Mouse (Mus musculus) neural tube, embryonic 11.5 days (tissue): Measurements from ENCODE around the gene Pdx1. TPM values are rescaled to one million over a fixed set of nuclear protein-coding genes. Genes with fewer than 3 reads are reported as not detected.

Experiments
- ATAC-seq: fragments of 200-750 bp; cut with Nextera tagmentation; 2 replicates; pipeline ENCODE4 v1.8.0; 2017; ENCODE audit warnings: moderate number of reproducible peaks, mild to moderate bottlenecking, moderate TSS enrichment, moderate library complexity; ENCODE audit not compliant: insufficient read depth, low FRiP score, low TSS enrichment
- DNase-seq: peaks from one replicate; pipeline ENCODE4 v3.0.0-alpha.2; 2015; ENCODE audit warnings: low spot score
- H3K27ac ChIP-seq: fragments of 300-500 bp; sonication (generic); 2 replicates; pipeline ENCODE4 v1.5.1; 2014; ENCODE audit warnings: low read depth, mild to moderate bottlenecking, low read length
- H3K27me3 ChIP-seq: fragments of 300-500 bp; sonication (generic); 2 replicates; pipeline ENCODE4 v1.6.1; 2014; ENCODE audit warnings: mild to moderate bottlenecking, low read length, mixed read lengths; ENCODE audit not compliant: control insufficient read depth, insufficient read depth
- H3K36me3 ChIP-seq: fragments of 300-500 bp; sonication (generic); 2 replicates; pipeline ENCODE4 v1.6.1; 2014; ENCODE audit warnings: mild to moderate bottlenecking, low read length, moderate library complexity, mixed read lengths; ENCODE audit not compliant: control insufficient read depth, insufficient read depth
- H3K4me1 ChIP-seq: fragments of 300-500 bp; sonication (generic); 2 replicates; pipeline ENCODE4 v1.6.1; 2014; ENCODE audit warnings: low read length, mixed read lengths; ENCODE audit not compliant: control insufficient read depth, insufficient read depth
- H3K4me2 ChIP-seq: fragments of 300-500 bp; sonication (generic); 2 replicates; pipeline ENCODE4 v1.6.1; 2014; ENCODE audit warnings: low read depth, mild to moderate bottlenecking, moderate library complexity
- H3K4me3 ChIP-seq: fragments of 300-500 bp; sonication (generic); 2 replicates; pipeline ENCODE4 v1.5.1; 2014; ENCODE audit warnings: low read depth, low read length
- H3K9ac ChIP-seq: fragments of 300-500 bp; sonication (generic); 2 replicates; pipeline ENCODE4 v1.6.1; 2014; ENCODE audit warnings: mild to moderate bottlenecking, low read length
- H3K9me3 ChIP-seq: fragments of 300-500 bp; sonication (generic); 2 replicates; pipeline ENCODE4 v1.6.1; 2016; ENCODE audit warnings: low read length; ENCODE audit not compliant: control insufficient read depth
- whole genome bisulfite sequencing: fragments of 180-500 bp; shearing (Covaris S2); extraction: QIAGEN DNeasy Blood & Tissue Kit; methylation state at CpG from one replicate; pipeline ENCODE4 v1.1.7; 2014; 5-methylcytosine and 5-hydroxymethylcytosine counted together
- polyA plus RNA-seq: library from polyadenylated mRNA; unstranded; fragments of >200 nt; fragmentation: Nextera tagmentation; extraction: Ambion mirVana; gene quantifications from 2 replicates; pipeline ENCODE4 v1.2.1, GENCODE M21; 2014

Gene Pdx1
- not detected in 2 replicates for polyA plus RNA-seq

DNA sequence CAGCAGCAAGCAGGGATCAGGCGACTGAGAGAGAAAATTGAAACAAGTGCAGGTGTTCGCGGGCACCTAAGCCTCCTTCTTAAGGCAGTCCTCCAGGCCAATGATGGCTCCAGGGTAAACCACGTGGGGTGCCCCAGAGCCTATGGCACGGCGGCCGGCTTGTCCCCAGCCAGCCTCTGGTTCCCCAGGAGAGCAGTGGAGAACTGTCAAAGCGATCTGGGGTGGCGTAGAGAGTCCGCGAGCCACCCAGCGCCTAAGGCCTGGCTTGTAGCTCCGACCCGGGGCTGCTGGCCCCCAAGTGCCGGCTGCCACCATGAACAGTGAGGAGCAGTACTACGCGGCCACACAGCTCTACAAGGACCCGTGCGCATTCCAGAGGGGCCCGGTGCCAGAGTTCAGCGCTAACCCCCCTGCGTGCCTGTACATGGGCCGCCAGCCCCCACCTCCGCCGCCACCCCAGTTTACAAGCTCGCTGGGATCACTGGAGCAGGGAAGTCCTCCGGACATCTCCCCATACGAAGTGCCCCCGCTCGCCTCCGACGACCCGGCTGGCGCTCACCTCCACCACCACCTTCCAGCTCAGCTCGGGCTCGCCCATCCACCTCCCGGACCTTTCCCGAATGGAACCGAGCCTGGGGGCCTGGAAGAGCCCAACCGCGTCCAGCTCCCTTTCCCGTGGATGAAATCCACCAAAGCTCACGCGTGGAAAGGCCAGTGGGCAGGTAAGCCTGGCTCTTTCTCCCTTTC is at the start of gene Pdx1:
Pdx1 (plus strand) TSS at position 34 of the 747 bp plus-strand sequence.
- no peaks in the 10 kb centered on the region for H3K36me3 ChIP-seq
- 0% methylated on average over 43 of the region's 44 CpGs for WGBS
- H3K4me3 ChIP-seq: no peak within 1 kb of the TSS
- no peak within 1 kb of the TSS for H3K27ac ChIP-seq
- H3K9ac ChIP-seq: no peak within 1 kb of the TSS
- ATAC-seq: peak; percentile 50; the same call in 1 of the 2 replicates
- no peak within 1 kb of the TSS for H3K4me2 ChIP-seq
- no peaks in the 10 kb centered on the region for H3K9me3 ChIP-seq
- DNase-seq: peak; percentile 64
- H3K4me1 ChIP-seq: no peaks in the 10 kb centered on the region
- peaks cover 96% of the 10 kb centered on the region for H3K27me3 ChIP-seq

DNA sequence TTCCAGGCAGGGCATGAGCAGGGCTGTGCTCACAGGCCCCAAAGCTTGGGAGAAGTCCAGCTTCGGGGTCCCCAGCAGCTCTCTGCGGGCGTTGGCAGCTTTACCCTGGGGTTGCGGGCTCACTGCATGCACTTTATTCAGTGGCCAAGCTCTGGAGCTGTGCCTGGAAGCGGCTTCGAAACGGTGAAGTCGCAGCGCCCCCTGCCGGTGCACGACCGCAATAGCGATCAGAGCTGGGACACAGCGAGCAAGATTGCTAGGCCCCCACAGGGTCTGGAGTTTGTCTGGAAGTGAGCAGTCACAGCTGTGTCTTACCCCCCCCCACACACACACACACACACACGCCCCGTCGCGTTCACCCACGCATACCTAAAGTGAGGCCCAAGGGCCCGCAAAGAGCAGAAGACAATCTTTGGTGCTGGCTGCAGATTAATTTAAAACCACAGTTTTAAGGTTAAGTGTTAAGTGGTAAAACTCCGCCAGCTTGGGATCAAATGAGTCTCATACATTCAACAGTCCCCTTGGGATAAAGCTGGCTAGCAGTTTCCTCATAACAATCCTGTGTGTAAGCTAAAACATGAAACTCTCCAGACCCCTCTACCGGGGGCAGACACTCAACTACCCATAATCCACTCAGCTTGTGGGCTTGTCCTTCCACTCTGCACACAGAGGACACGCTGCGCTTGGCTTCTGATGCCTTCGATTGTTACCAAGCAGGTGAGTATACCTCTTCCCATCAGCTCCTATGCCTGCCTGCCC is 42.2 kb upstream of the Pdx1 start:
- H3K27me3 ChIP-seq: peaks cover 33% of the 10 kb centered on the region

DNA sequence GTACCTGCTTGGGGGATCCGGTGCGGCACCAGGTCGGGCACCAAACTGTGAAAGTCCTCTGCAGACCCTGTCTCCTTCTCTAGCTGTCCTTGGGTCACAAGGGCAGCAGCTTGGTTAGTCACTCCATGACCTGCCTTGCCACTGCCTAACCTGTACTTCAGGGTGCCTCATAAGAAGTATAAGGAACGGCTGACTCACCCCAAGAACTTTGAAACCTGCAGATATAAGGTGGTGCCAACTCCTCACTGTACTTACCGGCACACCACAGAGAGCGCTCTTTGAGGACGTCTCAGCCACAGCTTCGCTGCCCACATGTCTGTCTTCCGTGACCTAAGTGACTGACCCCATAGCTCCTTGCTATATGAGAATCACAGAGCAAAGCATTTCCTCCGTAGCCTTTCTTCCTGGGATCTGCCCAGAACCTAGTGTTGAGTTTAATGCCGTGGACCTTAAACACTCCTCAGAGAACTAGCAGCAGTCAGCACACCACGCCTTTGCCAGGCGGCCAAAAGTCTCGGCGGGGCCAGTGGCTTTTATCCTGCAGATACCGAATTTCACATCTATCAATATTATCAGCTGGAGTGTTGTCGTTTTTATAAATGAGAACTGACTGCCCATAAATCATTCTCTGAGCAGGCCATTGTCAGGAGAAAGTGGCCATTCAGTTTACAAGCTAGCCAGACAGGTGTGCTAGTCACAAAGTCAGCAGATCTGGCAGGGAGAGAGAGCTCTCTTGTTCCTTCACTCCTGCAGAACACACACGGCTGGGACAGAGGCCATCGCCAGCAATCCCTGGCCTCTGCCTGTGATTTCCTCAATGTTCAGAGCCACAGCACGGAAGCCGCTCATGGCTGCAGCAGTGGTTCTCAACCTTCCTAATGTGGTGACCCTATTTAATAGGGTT is 34.1 kb upstream of the Pdx1 start:
- Histone ChIP-seq H3K9me3 (no peaks in the 10 kb centered on the region), H3K4me2 (no peak overlapping the region), H3K4me3 (no peak overlapping the region), H3K9ac (no peak overlapping the region), H3K27ac (no peak overlapping the region), H3K4me1 (no peaks in the 10 kb centered on the region), H3K36me3 (no peaks in the 10 kb centered on the region), H3K27me3 (no peaks in the 10 kb centered on the region)
- ATAC-seq: no peak
- no peak for DNase-seq
- 53% methylated on average over 21 of the region's 21 CpGs for WGBS

More for the DNA sequence above, 42.2 kb upstream of the Pdx1 start:
- Histone ChIP-seq H3K4me2 (no peak overlapping the region), H3K4me3 (no peak overlapping the region), H3K9ac (no peak overlapping the region), H3K27ac (no peak overlapping the region), H3K36me3 (no peaks in the 10 kb centered on the region), H3K4me1 (peaks cover 10% of the 10 kb centered on the region; the same call in 1 of the 2 replicates), H3K9me3 (no peaks in the 10 kb centered on the region)
- DNase-seq: peak; percentile 88
- ATAC-seq: peak; percentile 71
- WGBS: 18% methylated on average over 25 of the region's 25 CpGs

DNA sequence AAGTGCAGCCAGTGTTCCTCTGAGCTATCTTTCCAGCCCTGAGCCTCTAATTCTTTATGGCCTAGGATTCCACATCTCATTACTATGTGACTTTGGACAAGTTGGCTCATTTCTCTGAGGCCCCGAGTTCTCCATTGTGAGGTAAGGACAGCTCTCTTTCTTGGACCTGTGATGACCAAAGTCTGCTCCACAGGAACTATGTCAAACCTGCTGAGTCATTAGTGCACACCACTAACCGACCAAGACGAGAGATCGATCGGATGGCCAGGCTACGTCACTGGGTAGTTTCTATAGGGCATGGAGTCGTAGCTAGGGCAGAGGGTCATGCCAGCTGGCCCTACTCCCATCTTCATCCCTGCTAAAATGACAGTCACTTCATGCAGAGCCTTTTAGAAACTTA is 25.9 kb upstream of the Pdx1 start:
- H3K27ac ChIP-seq: no peak overlapping the region
- H3K27me3 ChIP-seq: no peaks in the 10 kb centered on the region
- 86% methylated on average over 7 of the region's 7 CpGs for WGBS
- ATAC-seq: no peak
- H3K4me1 ChIP-seq: no peaks in the 10 kb centered on the region
- DNase-seq: no peak
- no peak overlapping the region for H3K4me2 ChIP-seq
- no peaks in the 10 kb centered on the region for H3K36me3 ChIP-seq
- H3K9ac ChIP-seq: no peak overlapping the region
- no peak overlapping the region for H3K4me3 ChIP-seq
- no peaks in the 10 kb centered on the region for H3K9me3 ChIP-seq

DNA sequence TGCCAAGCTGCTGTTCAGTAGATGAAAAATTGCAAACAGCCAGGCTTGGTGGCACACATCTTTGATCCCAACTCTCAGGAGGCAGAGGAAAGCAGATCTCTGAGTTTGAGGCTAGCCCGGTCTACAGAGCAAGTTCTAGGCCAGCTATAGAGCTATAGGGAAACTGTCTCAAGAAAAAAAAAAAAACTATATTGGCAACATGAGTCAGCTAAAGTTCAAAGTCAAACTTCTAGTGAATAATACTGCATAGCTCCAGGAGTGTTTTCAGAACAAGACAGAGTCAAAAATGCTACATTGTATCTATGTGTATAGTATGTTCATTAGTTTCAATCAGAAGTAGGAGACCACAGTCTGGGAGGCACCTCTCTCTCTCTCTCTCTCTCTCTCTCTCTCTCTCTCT is 9.6 kb upstream of the Pdx1 start:
- no peaks in the 10 kb centered on the region for H3K9me3 ChIP-seq

DNA sequence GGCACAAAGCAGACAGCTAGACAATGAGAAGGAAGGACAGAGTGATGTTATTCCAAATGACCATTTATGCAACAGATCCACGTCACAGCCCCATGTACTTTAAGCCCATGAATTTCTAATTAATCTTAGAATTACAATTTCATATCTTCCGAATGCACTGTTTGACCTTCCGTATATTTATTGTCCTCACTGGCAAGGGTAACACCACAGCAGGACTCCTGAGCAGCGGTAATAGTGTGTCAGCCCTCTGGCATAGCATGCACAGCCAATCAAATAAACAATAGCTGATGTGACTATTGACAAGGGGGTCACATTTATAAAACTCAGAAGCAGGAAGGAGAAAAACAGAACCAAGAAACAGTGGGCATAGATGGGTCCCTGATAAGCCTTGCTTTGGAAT is 9.0 kb upstream of the Pdx1 start:
- DNase-seq (no peak), ATAC-seq (no peak)
- peaks cover 6% of the 10 kb centered on the region for H3K27me3 ChIP-seq
- H3K36me3 ChIP-seq: no peaks in the 10 kb centered on the region
- H3K4me2 ChIP-seq: no peak overlapping the region
- H3K27ac ChIP-seq: no peak overlapping the region
- no peak overlapping the region for H3K9ac ChIP-seq
- 84% methylated on average over 4 of the region's 4 CpGs for WGBS
- H3K4me1 ChIP-seq: no peaks in the 10 kb centered on the region
- H3K9me3 ChIP-seq: no peaks in the 10 kb centered on the region
- no peak overlapping the region for H3K4me3 ChIP-seq

More for the DNA sequence above, 9.6 kb upstream of the Pdx1 start:
- no peak for ATAC-seq
- no peak overlapping the region for H3K9ac ChIP-seq
- H3K4me2 ChIP-seq: no peak overlapping the region
- H3K36me3 ChIP-seq: no peaks in the 10 kb centered on the region
- no peaks in the 10 kb centered on the region for H3K4me1 ChIP-seq
- 94% methylated on average over 1 of the region's 1 CpGs for WGBS
- DNase-seq: no peak
- peaks cover 1% of the 10 kb centered on the region; the same call in 1 of the 2 replicates for H3K27me3 ChIP-seq
- no peak overlapping the region for H3K27ac ChIP-seq
- no peak overlapping the region for H3K4me3 ChIP-seq

DNA sequence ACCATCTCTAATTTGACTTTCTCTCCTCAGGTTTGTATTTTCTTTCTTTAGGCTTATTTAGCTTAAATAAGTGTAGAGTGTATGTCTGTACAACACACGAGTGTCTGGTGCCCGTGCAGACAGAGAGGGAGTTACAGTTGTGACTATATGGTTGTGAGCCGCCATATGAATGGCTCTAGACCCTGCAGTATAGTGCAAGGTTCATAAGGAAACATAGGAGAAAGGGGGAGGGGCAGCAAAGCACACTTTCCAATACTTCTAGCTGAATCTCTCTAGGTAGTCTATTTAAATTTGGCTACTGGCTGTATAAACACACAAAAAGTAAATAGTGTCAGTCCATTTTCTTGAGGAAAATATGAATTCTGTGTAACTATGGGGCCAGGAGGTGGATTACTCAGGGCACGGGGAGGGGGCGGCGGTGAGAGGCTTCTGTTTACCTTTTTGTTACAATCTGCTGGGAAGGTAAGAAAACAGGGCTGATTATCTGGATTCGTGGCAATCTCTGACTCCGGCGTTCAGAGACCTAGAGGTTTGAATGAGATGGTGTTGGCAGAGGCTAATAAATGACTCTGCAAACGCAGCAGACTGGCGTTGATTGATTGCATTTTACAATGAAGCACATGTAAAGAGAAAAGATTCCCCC is 7.7 kb upstream of the Pdx1 start:
- H3K4me2 ChIP-seq: no peak overlapping the region
- ATAC-seq: no peak
- H3K9ac ChIP-seq: no peak overlapping the region
- whole genome bisulfite sequencing: 44% methylated on average over 11 of the region's 11 CpGs
- H3K27ac ChIP-seq: no peak overlapping the region
- H3K4me1 ChIP-seq: no peaks in the 10 kb centered on the region
- DNase-seq: no peak
- peaks cover 18% of the 10 kb centered on the region for H3K27me3 ChIP-seq
- H3K9me3 ChIP-seq: no peaks in the 10 kb centered on the region
- no peak overlapping the region for H3K4me3 ChIP-seq
- no peaks in the 10 kb centered on the region for H3K36me3 ChIP-seq

DNA sequence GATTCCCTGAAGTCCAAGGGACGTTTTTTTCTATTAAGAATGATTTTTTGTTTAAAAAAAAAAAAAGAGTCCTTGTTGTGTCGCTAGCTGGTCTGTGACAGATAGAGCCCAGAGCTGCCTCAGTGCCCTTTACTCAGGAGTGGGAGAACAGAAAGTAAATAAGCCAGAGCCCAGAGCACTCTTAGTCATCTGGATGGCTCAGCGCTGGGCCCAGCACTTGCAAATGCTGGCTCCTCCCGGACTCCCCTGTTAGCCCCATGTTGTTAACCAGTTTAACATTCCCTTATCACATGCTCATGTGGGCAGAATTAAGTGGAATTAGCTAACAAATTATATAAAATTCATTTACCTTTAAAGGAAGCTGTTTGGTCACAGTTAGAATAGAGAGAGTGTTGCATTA is 5.8 kb upstream of the Pdx1 start:
- no peak for DNase-seq
- ATAC-seq: no peak
- WGBS: 31% methylated on average over 4 of the region's 4 CpGs

More for the DNA sequence above, 5.8 kb upstream of the Pdx1 start:
- H3K9ac ChIP-seq: no peak overlapping the region
- no peak overlapping the region for H3K4me2 ChIP-seq
- H3K27me3 ChIP-seq: peaks cover 37% of the 10 kb centered on the region
- no peaks in the 10 kb centered on the region for H3K4me1 ChIP-seq
- no peaks in the 10 kb centered on the region for H3K36me3 ChIP-seq
- H3K4me3 ChIP-seq: no peak overlapping the region
- H3K9me3 ChIP-seq: no peaks in the 10 kb centered on the region
- H3K27ac ChIP-seq: no peak overlapping the region
